ENCODE assay signal across 24 mouse cellular contexts in the genomic region with DNA sequence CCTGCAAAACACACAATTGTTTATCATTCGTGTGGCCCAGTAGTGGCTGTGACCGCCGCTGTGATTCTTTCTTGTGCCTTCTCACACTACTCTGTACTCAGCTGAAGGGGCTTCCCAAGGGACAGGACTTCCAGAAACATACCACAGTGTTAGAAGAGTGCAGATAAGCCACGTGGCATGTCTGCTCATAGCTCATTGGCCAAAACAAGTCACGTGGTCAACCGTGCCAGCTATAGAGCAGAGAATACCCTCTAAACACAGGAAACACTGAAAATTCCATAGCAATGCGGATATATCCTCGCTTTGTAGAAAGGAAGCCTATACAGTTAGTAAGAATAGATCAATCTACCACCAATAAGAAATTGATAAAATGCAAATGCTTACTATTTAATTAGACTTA.
"Had no signal": no experiment of that assay in that cellular context is flagged by ENCODE, and none has a peak within 500 bp of the region (broad histone marks: within the 10 kb centered on the region; RNA-seq: fewer than 3 reads in every experiment).

No protein-coding gene starts in this region.

- ATAC-seq: hindbrain, postnatal 0 days; intestine, embryonic 16.5 days had no signal

- H3K4me3 ChIP-seq: gastrocnemius, adult 2 months; heart, embryonic 10.5 days; heart, embryonic 12.5 days; hindbrain, embryonic 13.5 days; hindbrain, embryonic 15.5 days; kidney, embryonic 15.5 days; layer of hippocampus, adult 2 months; left cerebral cortex, adult 2 months; limb, embryonic 10.5 days; limb, embryonic 12.5 days had no signal

- H3K36me3 ChIP-seq: heart, embryonic 10.5 days; heart, embryonic 12.5 days; hindbrain, embryonic 13.5 days; hindbrain, embryonic 15.5 days; kidney, embryonic 15.5 days; limb, embryonic 10.5 days; limb, embryonic 12.5 days had no signal

- H3K4me1 ChIP-seq: hindbrain, embryonic 13.5 days had no signal

- H3K4me2 ChIP-seq: heart, embryonic 12.5 days; hindbrain, embryonic 13.5 days; hindbrain, embryonic 15.5 days; kidney, embryonic 15.5 days; limb, embryonic 12.5 days; liver, embryonic 11.5 days had no signal

- H3K27me3 ChIP-seq: heart, embryonic 12.5 days; hindbrain, embryonic 13.5 days; hindbrain, embryonic 15.5 days; kidney, embryonic 15.5 days; limb, embryonic 12.5 days had no signal

- H3K27ac ChIP-seq: gastrocnemius, adult 2 months; heart, embryonic 10.5 days; hindbrain, embryonic 13.5 days; hindbrain, embryonic 15.5 days; hindbrain, postnatal 0 days; kidney, embryonic 15.5 days; kidney, postnatal 0 days; layer of hippocampus, adult 2 months; left cerebral cortex, adult 2 months; limb, embryonic 10.5 days; limb, embryonic 12.5 days had no signal

- H3K9me3 ChIP-seq: heart, embryonic 10.5 days; heart, embryonic 12.5 days; hindbrain, embryonic 13.5 days; hindbrain, embryonic 15.5 days; kidney, embryonic 15.5 days; limb, embryonic 10.5 days; limb, embryonic 12.5 days had no signal

- DNase-seq: gastrocnemius, adult 2 months; gastrocnemius, postnatal 10 days; gastrocnemius, postnatal 25 days; heart, adult 18-20 months; heart, postnatal 10 days; kidney, adult 11 months; kidney, adult 2 months; kidney, adult 9 months; kidney, postnatal 14 days; kidney, postnatal 4 days; liver had no signal

- H3K9ac ChIP-seq: heart, embryonic 12.5 days; hindbrain, embryonic 13.5 days; hindbrain, embryonic 15.5 days; kidney, embryonic 15.5 days; limb, embryonic 12.5 days had no signal
